Mouse (Mus musculus) liver, postnatal 0 days (tissue): ENCODE results near the gene Proser3. TPM values are rescaled to one million over a fixed set of nuclear protein-coding genes. Genes with fewer than 3 reads are reported as not detected.

ENCODE experiments used
- ATAC-seq: fragments of 200-750 bp; cut with Nextera tagmentation; 2 replicates; pipeline ENCODE4 v1.8.0; 2017; ENCODE audit warnings: mild to moderate bottlenecking, moderate library complexity
- DNase-seq: peaks from one replicate; pipeline ENCODE4 v3.0.0-alpha.2; 2016
- H3K27ac ChIP-seq: fragments of 300-500 bp; sonication (generic); 2 replicates; pipeline ENCODE4 v1.5.1; 2014; ENCODE audit warnings: antibody characterized with exemption, moderate library complexity, mild to moderate bottlenecking, low read depth
- H3K27me3 ChIP-seq: fragments of 300-500 bp; sonication (generic); 2 replicates; pipeline ENCODE4 v1.6.1; 2014; ENCODE audit warnings: low read length, control low read depth, mixed read lengths; ENCODE audit not compliant: insufficient read depth
- H3K36me3 ChIP-seq: fragments of 300-500 bp; sonication (generic); replicated peaks from 2 replicates; pipeline ENCODE4 v1.6.1; 2014; ENCODE audit warnings: mild to moderate bottlenecking, control low read depth, low read length, moderate library complexity, mixed read lengths; ENCODE audit not compliant: insufficient read depth
- H3K4me1 ChIP-seq: fragments of 300-500 bp; sonication (generic); 2 replicates; pipeline ENCODE4 v1.6.1; 2014; ENCODE audit warnings: antibody characterized with exemption, mild to moderate bottlenecking, control low read depth; ENCODE audit not compliant: insufficient read depth
- H3K4me2 ChIP-seq: fragments of 300-500 bp; sonication (generic); 2 replicates; pipeline ENCODE4 v1.6.1; 2014; ENCODE audit warnings: low read depth, mild to moderate bottlenecking, low read length, moderate library complexity, mixed read lengths
- H3K4me3 ChIP-seq: fragments of 300-500 bp; sonication (generic); 2 replicates; pipeline ENCODE4 v1.5.1; 2014; ENCODE audit warnings: low read depth, low read length
- H3K9ac ChIP-seq: fragments of 300-500 bp; sonication (generic); replicated peaks from 2 replicates; pipeline ENCODE4 v1.6.1; 2014; ENCODE audit warnings: mild to moderate bottlenecking, moderate library complexity
- H3K9me3 ChIP-seq: fragments of 300-500 bp; sonication (generic); 2 replicates; pipeline ENCODE4 v1.6.1; 2016; ENCODE audit warnings: mild to moderate bottlenecking, control low read depth, low read length, mixed read lengths
- CTCF ChIP-seq: sonication (generic); IDR thresholded peaks from 2 replicates; pipeline ENCODE4 v1.5.1; 2016; ENCODE audit warnings: antibody characterized with exemption, low read depth
- EP300 ChIP-seq: IDR thresholded peaks from 2 replicates; pipeline ENCODE4 v1.6.1; 2016; ENCODE audit warnings: antibody characterized with exemption, low read depth, mild to moderate bottlenecking
- WGBS: fragments of 180-500 bp; shearing (Covaris S2); extraction: QIAGEN DNeasy Blood & Tissue Kit; methylation state at CpG from one replicate; pipeline ENCODE4 v1.1.7; 2014; ENCODE audit not compliant: insufficient replicate concordance; 5-methylcytosine and 5-hydroxymethylcytosine counted together
- polyA plus RNA-seq: library from polyadenylated mRNA; unstranded; fragments of >200 nt; fragmentation: Nextera tagmentation; extraction: Ambion mirVana; gene quantifications from 2 replicates; pipeline ENCODE4 v1.2.1, GENCODE M21; 2015

Proser3 gene
- polyA plus RNA-seq, 1 experiment from 2014 or later, result 1.1 TPM

DNA sequence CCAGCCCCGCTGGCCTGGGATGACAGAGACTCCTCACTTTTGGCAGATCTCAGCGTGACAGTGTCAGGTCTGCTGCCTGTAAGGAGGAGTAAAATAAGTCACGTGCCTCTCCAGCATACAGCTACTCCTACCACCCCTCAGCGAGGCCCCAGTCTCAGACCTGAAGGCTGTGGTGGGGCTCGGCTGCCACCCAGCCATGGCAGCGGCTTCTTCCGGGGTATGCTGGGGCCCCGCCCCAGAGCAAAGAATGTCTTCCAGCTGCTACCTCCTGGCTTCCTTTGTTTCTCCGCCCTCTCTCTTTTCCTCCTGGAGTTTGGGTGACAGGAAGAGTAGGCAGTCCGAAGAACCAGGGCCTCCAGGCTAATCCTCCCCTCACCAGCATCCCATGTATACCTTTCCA, 26.1 kb downstream of the Proser3 start:
- no peaks in the 10 kb centered on the region for H3K4me1 ChIP-seq
- no peak overlapping the region for H3K4me2 ChIP-seq
- H3K27ac ChIP-seq, result no peak overlapping the region
- no peaks in the 10 kb centered on the region for H3K27me3 ChIP-seq
- H3K9ac ChIP-seq, result no peak overlapping the region
- H3K4me3 ChIP-seq, result no peak overlapping the region
- ATAC-seq, result no peak
- TF ChIP-seq EP300, result no peak
- TF ChIP-seq CTCF, result no peak
- peak; percentile 14 for DNase-seq
- 64% methylated on average over 10 of the region's 10 CpGs for WGBS
- H3K36me3 ChIP-seq, result peaks cover 24% of the 10 kb centered on the region
- H3K9me3 ChIP-seq, result no peaks in the 10 kb centered on the region

DNA sequence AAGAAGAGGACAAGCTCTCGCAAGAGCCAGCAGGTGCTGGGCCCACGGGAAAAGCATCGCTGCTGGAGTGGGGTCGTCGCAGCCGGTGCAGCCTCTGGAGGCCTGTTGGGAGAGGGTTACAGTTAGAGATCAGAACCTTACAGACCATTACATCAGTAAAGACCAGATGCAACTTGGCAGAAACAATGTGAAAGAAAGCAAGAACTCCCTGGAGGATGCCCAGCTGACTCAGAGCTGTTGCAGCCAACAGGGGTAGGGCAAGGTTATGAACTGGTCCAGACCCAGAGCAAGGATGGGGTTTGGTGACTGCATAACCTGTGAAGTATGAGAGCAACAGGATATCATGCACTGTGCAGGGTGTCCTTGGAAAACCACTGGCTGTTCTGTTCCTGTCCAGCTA, 27.6 kb downstream of the Proser3 start:
- Histone ChIP-seq H3K9ac (no peak overlapping the region), H3K4me3 (no peak overlapping the region), H3K27ac (no peak overlapping the region), H3K36me3 (peaks cover 13% of the 10 kb centered on the region), H3K4me1 (no peaks in the 10 kb centered on the region), H3K27me3 (no peaks in the 10 kb centered on the region), H3K4me2 (no peak overlapping the region), H3K9me3 (no peaks in the 10 kb centered on the region)
- DNase-seq (peak; percentile 12), ATAC-seq (no peak)
- 83% methylated on average over 6 of the region's 6 CpGs for WGBS
- TF ChIP-seq CTCF (no peak), EP300 (no peak)

DNA sequence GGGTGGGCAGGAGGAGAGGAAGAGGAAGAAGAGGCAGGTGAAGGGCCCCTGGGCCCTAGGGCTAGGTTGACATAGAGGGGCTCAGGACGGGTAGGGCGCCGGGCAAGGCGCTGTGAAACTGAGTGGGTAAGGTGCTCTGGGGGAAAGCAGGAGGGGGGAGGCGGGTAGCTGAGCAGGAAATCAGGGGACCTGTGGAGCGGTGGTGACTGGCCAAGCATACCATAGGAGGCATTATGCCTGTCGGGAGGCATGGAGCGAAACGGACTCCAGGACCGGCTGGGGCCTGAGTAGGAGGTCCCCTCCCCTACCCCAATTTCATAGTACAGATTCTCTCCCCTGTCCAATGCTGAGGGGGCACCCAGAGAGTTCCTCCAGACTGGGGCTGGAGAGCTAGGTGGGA, 29.2 kb downstream of the Proser3 start:
- Histone ChIP-seq H3K27me3 (no peaks in the 10 kb centered on the region), H3K4me1 (no peaks in the 10 kb centered on the region), H3K4me2 (no peak overlapping the region), H3K36me3 (peaks cover under 1% of the 10 kb centered on the region), H3K9ac (no peak overlapping the region), H3K27ac (no peak overlapping the region), H3K9me3 (no peaks in the 10 kb centered on the region), H3K4me3 (no peak overlapping the region)
- no peak for ATAC-seq
- WGBS, result 84% methylated on average over 10 of the region's 10 CpGs
- DNase-seq, result peak; percentile 12
- no peak for TF ChIP-seq CTCF
- TF ChIP-seq EP300, result no peak

DNA sequence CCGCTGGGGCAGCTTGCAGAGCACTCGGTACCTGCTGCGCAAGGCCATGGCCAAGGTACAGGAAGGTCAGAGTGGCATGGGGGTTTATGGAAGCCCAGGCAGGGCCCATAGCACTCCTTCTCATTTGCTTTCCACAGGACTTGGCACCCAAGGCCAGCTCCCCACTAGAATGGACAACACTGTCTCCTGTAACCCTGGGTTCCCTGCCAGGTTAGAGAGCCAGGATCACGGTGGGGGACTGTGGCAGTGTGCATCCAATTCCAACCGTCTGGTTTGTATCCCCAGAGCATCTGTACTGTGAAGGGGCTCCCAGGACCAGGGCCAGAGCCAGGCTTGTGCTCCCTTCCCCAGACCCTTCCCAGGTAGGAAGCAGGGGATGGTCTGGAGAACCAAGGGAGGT, 31.2 kb downstream of the Proser3 start:
- no peaks in the 10 kb centered on the region for H3K9me3 ChIP-seq
- no peaks in the 10 kb centered on the region for H3K4me1 ChIP-seq
- no peak for TF ChIP-seq EP300
- TF ChIP-seq CTCF, result no peak
- H3K4me3 ChIP-seq, result no peak overlapping the region
- H3K9ac ChIP-seq, result no peak overlapping the region
- H3K4me2 ChIP-seq, result no peak overlapping the region
- no peaks in the 10 kb centered on the region for H3K27me3 ChIP-seq
- 84% methylated on average over 5 of the region's 5 CpGs for WGBS
- H3K27ac ChIP-seq, result no peak overlapping the region
- ATAC-seq (no peak), DNase-seq (peak; percentile 12)
- no peaks in the 10 kb centered on the region; the same call in 1 of the 2 replicates for H3K36me3 ChIP-seq

DNA sequence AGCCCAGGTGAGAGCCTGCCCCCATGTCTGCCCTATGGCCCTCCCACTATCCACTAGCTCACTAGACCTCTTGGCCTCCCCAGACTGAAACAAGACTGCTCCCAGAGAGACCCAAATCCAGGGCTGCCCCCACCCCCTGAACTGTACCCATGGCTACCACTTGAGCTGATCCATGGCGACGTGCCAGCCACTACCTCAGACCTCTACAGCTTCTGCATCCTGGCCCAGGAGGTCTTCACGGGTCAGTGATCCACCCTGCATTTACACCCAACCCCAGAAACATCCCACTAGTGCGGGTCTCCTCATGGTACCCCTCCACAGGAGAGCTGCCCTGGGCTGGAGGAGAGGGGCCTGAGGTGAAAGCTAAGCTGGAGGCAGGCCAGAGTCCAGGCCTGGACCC, 31.7 kb downstream of the Proser3 start:
- H3K27ac ChIP-seq, result no peak overlapping the region
- H3K36me3 ChIP-seq, result no peaks in the 10 kb centered on the region
- H3K4me3 ChIP-seq, result no peak overlapping the region
- no peak overlapping the region for H3K4me2 ChIP-seq
- no peak overlapping the region for H3K9ac ChIP-seq
- H3K27me3 ChIP-seq, result no peaks in the 10 kb centered on the region
- no peaks in the 10 kb centered on the region for H3K9me3 ChIP-seq
- no peak for DNase-seq
- TF ChIP-seq CTCF (no peak), EP300 (no peak)
- ATAC-seq, result no peak
- 77% methylated on average over 4 of the region's 4 CpGs for WGBS
- H3K4me1 ChIP-seq, result no peaks in the 10 kb centered on the region

DNA sequence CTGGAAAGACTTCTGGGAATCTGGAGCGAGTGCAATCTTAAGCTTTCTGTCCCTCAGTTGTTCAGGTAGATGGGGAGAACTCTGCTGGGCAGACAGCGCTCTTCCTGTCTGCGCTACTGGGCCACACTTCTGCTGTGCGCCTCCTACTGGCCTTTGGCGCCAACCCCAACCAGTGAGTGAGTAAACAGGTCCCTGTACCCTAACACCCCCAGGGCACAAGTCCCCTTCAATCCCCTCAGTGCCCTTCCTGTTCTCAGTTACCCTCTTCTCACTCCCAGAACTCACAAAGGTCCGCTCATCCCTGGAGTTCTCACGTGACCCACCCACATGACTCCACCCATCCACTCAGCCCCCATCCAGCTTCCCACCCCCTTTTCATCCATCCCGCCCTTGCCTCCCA, 33.8 kb downstream of the Proser3 start:
- DNase-seq, result no peak
- no peaks in the 10 kb centered on the region for H3K4me1 ChIP-seq
- no peak for TF ChIP-seq EP300
- peak; percentile 34 for TF ChIP-seq CTCF
- H3K9me3 ChIP-seq, result no peaks in the 10 kb centered on the region
- no peak for ATAC-seq
- no peaks in the 10 kb centered on the region for H3K36me3 ChIP-seq
- H3K4me2 ChIP-seq, result no peak overlapping the region
- H3K27me3 ChIP-seq, result no peaks in the 10 kb centered on the region
- H3K4me3 ChIP-seq, result no peak overlapping the region
- 36% methylated on average over 8 of the region's 8 CpGs for WGBS
- H3K27ac ChIP-seq, result no peak overlapping the region
- no peak overlapping the region for H3K9ac ChIP-seq
